Mouse (Mus musculus) embryonic fibroblast, embryonic 13.5 days (primary cell): Measurements from ENCODE around the gene Prss2.

Experiments
- CTCF ChIP-seq: IDR thresholded peaks from 2 replicates; pipeline ENCODE4 v1.5.1; 2011; ENCODE audit warnings: mild to moderate bottlenecking, control low read depth, low read length, moderate library complexity, borderline replicate concordance; ENCODE audit not compliant: insufficient read depth
- POLR2A ChIP-seq: IDR thresholded peaks from 2 replicates; pipeline ENCODE4 v1.6.1; 2011; ENCODE audit warnings: low read depth, mild to moderate bottlenecking, control low read depth, low read length, moderate library complexity

GRCm38 (mm10) chr6:41504915-41505314 is 16.7 kb upstream of the Prss2 start:
- TF ChIP-seq POLR2A, result no peak
- no peak for TF ChIP-seq CTCF
